Mouse (Mus musculus) CH12.LX (cell line): ENCODE measurements around the gene Olfr550. TPM values are rescaled to one million over a fixed set of nuclear protein-coding genes. Genes with fewer than 3 reads are reported as not detected.
"Not testable (repeated sequence)": the region's sequence is repeated elsewhere in the genome, so short reads cannot be mapped to it uniquely, and the experiment has no call there.

Experiments
- DNase-seq: peaks from one replicate; pipeline ENCODE4 v3.0.0-alpha.2; 2013; ENCODE audit errors: extremely low read depth
- H3K27ac ChIP-seq: 2 replicates; pipeline ENCODE4 v1.5.1; 2012; ENCODE audit warnings: low read depth, mild to moderate bottlenecking, control low read depth, moderate library complexity; ENCODE audit not compliant: insufficient read depth
- H3K27me3 ChIP-seq: replicated peaks from 2 replicates; pipeline ENCODE3; 2012; ENCODE audit warnings: inconsistent platforms
- H3K36me3 ChIP-seq, 2 experiments: replicated peaks in 1 of 2; 2 replicates each; pipeline versions ENCODE3 to v1.6.1; 2012; ENCODE audit warnings: inconsistent platforms in 1 of 2, low read length in 1 of 2, mild to moderate bottlenecking in 1 of 2, mixed read lengths in 1 of 2, moderate library complexity in 1 of 2; ENCODE audit not compliant: control insufficient read depth in 1 of 2, insufficient read depth in 1 of 2
- H3K4me1 ChIP-seq, 2 experiments: 2 replicates each; pipeline ENCODE4 v1.6.1; 2012; ENCODE audit warnings: inconsistent platforms in 1 of 2, moderate library complexity in 1 of 2; ENCODE audit not compliant: insufficient read depth in 2 of 2, control insufficient read depth in 1 of 2
- H3K4me2 ChIP-seq: 2 replicates; pipeline ENCODE4 v1.6.1; 2012; ENCODE audit warnings: low read depth, mild to moderate bottlenecking, control low read depth; ENCODE audit not compliant: poor library complexity, insufficient read depth, severe bottlenecking
- H3K4me3 ChIP-seq, 3 experiments: fragments of 150-350 bp in 1 of 3; sonication (generic) in 1 of 3; replicated peaks in 1 of 3; 2 replicates each; pipeline versions ENCODE3 to v1.5.1; 2011 to 2012; ENCODE audit warnings: low read depth in 2 of 3, low read length in 2 of 3, mild to moderate bottlenecking in 2 of 3, moderate library complexity in 2 of 3, control low read depth in 1 of 3, improper control_type of control experiment in 1 of 3, inconsistent platforms in 1 of 3, mixed read lengths in 1 of 3; ENCODE audit not compliant: poor library complexity in 1 of 3
- H3K79me2 ChIP-seq: replicated peaks from 2 replicates; pipeline ENCODE4 v1.6.1; 2012; ENCODE audit warnings: mild to moderate bottlenecking, moderate library complexity; ENCODE audit not compliant: control insufficient read depth, poor library complexity, insufficient read depth, severe bottlenecking; ENCODE audit errors: extremely low read depth
- H3K9ac ChIP-seq: 2 replicates; pipeline ENCODE4 v1.6.1; 2012; ENCODE audit warnings: low read depth, mild to moderate bottlenecking, control low read depth, moderate library complexity; ENCODE audit not compliant: insufficient read depth
- H3K9me3 ChIP-seq: replicated peaks from 2 replicates; pipeline ENCODE3; 2012; ENCODE audit warnings: low read length, inconsistent platforms, mixed read lengths
- GABPA ChIP-seq: IDR thresholded peaks from 2 replicates; pipeline ENCODE4 v1.6.1; 2012; ENCODE audit warnings: low read depth, low read length, improper control_type of control experiment, inconsistent platforms; ENCODE audit not compliant: insufficient replicate concordance
- KAT2A ChIP-seq: IDR thresholded peaks from 2 replicates; pipeline ENCODE4 v1.6.1; 2012; ENCODE audit warnings: low read length, improper control_type of control experiment, inconsistent platforms; ENCODE audit not compliant: insufficient replicate concordance
- MXI1 ChIP-seq: IDR thresholded peaks from 2 replicates; pipeline ENCODE4 v1.6.1; 2011; ENCODE audit warnings: mild to moderate bottlenecking, low read depth, low read length, improper control_type of control experiment
- MYC ChIP-seq: IDR thresholded peaks from 2 replicates; pipeline ENCODE4 v1.6.1; 2011; ENCODE audit warnings: low read depth, mild to moderate bottlenecking, improper control_type of control experiment, low read length
- NELFE ChIP-seq: IDR thresholded peaks from 2 replicates; pipeline ENCODE4 v1.6.1; 2011; ENCODE audit warnings: low read depth, low read length, improper control_type of control experiment
- NRF1 ChIP-seq: IDR thresholded peaks from 2 replicates; pipeline ENCODE4 v1.6.1; 2014; ENCODE audit warnings: low read depth, mild to moderate bottlenecking, inconsistent platforms, low read length, improper control_type of control experiment, moderate library complexity
- RCOR1 ChIP-seq: conservative IDR thresholded peaks from 2 replicates; pipeline ENCODE4 v1.6.1; 2012; ENCODE audit warnings: low read depth, mild to moderate bottlenecking, inconsistent platforms, low read length, improper control_type of control experiment
- ZKSCAN1 ChIP-seq: IDR thresholded peaks from 2 replicates; pipeline ENCODE4 v1.6.1; 2012; ENCODE audit warnings: low read depth, inconsistent platforms, low read length, improper control_type of control experiment, borderline replicate concordance
- dilution Hi-C: fragments of 300-500 bp; cut with MboI; formaldehyde crosslinking; loops from 2 replicates; pipeline ENCODE4 v1.14.3; 2020; ENCODE audit warnings: low sequenced_read_pairs; ENCODE audit not compliant: extremely low pct_unique_long_range_greater_than_20kb, extremely low pct_ligation_motif_present
- in situ Hi-C: fragments of 300-500 bp; cut with MboI; formaldehyde crosslinking; loops from 3 replicates; pipeline ENCODE4 v1.14.3; 2019; ENCODE audit warnings: low sequenced_read_pairs, low pct_ligation_motif_present, low pct_unique_long_range_greater_than_20kb, mixed read lengths
- polyA plus RNA-seq: library from polyadenylated mRNA; unstranded; fragments of >175 nt; gene quantifications from 2 replicates; pipeline ENCODE4 v1.2.1, GENCODE M21; 2012; ENCODE audit warnings: low read depth; ENCODE audit not compliant: insufficient read length
- total RNA-seq, 2 experiments: library from RNA; depleted of rRNA; stranded (reverse); fragments of 300-350 nt in 1 of 2; fragments of >200 nt in 1 of 2; gene quantifications; 2 replicates each; pipeline ENCODE4 v1.2.3; 2012 to 2014

Olfr550 gene
- total and polyA plus RNA-seq, 3 experiments, result not detected

DNA sequence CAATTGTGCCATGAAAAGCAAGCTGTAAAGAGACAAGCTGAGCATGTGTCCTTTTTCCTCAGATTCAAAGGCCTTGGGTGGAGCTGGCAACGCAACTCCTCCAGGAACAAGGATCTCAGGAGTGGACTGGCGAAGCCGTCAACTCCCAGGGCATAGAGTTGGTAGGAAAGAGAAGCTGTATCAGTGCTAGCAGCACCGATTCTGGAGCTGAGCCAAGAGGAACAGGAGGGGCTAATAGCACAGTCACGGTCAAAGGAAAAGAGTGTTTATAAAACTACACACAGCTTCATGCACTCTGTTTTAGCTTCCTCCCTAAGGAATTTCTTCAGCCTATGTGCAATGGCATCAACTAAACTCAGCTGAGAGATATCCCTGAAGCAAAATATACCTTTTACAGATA is 48.4 kb downstream of the Olfr550 start:
- H3K4me1 ChIP-seq, result no peaks in the 10 kb centered on the region
- no peak overlapping the region for H3K4me3 ChIP-seq
- H3K27me3 ChIP-seq, result no peaks in the 10 kb centered on the region
- dilution Hi-C loops, result no loop called here
- no peaks in the 10 kb centered on the region for H3K9me3 ChIP-seq
- no peak overlapping the region for H3K27ac ChIP-seq
- TF ChIP-seq MXI1 (no peak), NELFE (no peak), RCOR1 (no peak), GABPA (no peak), MYC (no peak), NRF1 (no peak), KAT2A (no peak), ZKSCAN1 (no peak)
- TF ChIP-seq, all 38 proteins: peak for 0
- no peak for DNase-seq
- Histone ChIP-seq H3K4me2 (no peak overlapping the region), H3K36me3 (no peaks in the 10 kb centered on the region), H3K9ac (no peak overlapping the region), H3K79me2 (no peaks in the 10 kb centered on the region)
- in situ Hi-C loops, result no loop called here

GRCm38 (mm10) chr7:102620368-102620767 is 49.1 kb downstream of the Olfr550 start:
- DNase-seq, H3K27me3 ChIP-seq, H3K27ac ChIP-seq, dilution Hi-C loops, H3K4me3 ChIP-seq, in situ Hi-C loops, H3K4me1 ChIP-seq, H3K4me2 ChIP-seq, H3K79me2 ChIP-seq, H3K36me3 ChIP-seq, H3K9me3 ChIP-seq, H3K9ac ChIP-seq: not testable (repeated sequence)

Other genes with a start within 250 kb of the Olfr550 start
Only the 20 nearest of the 23 such genes appear.
- 156 and 191 TPM in 2 replicates for gene Rrm1, start 129.7 kb upstream of the Olfr550 start, total RNA-seq (2012; rRNA removed)
- 227 and 253 TPM in 2 replicates for gene Rrm1, start 129.7 kb upstream of the Olfr550 start, total RNA-seq (2014; rRNA removed)
- gene Rrm1, start 129.7 kb upstream of the Olfr550 start, polyA plus RNA-seq, result 248 and 308 TPM in 2 replicates
- not detected in 2 replicates for gene Olfr543, start 89.8 kb upstream of the Olfr550 start, total RNA-seq (2012; rRNA removed)
- not detected in 2 replicates for gene Olfr543, start 89.8 kb upstream of the Olfr550 start, total RNA-seq (2014; rRNA removed)
- gene Olfr543, start 89.8 kb upstream of the Olfr550 start, polyA plus RNA-seq, result 0.89 and 1.1 TPM in 2 replicates
- gene Olfr544, start 83.1 kb upstream of the Olfr550 start, total RNA-seq (2012; rRNA removed), result not detected in 2 replicates
- gene Olfr544, start 83.1 kb upstream of the Olfr550 start, total RNA-seq (2014; rRNA removed), result not detected in 2 replicates
- 0.07 and 0.23 TPM in 2 replicates for gene Olfr544, start 83.1 kb upstream of the Olfr550 start, polyA plus RNA-seq
- gene Olfr545, start 71.9 kb upstream of the Olfr550 start, total RNA-seq (2012; rRNA removed), result not detected in 2 replicates
- not detected in 2 replicates for gene Olfr545, start 71.9 kb upstream of the Olfr550 start, total RNA-seq (2014; rRNA removed)
- gene Olfr545, start 71.9 kb upstream of the Olfr550 start, polyA plus RNA-seq, result not detected in 2 replicates
- gene Olfr547, start 36.7 kb upstream of the Olfr550 start, total RNA-seq (2012; rRNA removed), result not detected in 2 replicates
- not detected in 2 replicates for gene Olfr547, start 36.7 kb upstream of the Olfr550 start, total RNA-seq (2014; rRNA removed)
- not detected in 2 replicates for gene Olfr547, start 36.7 kb upstream of the Olfr550 start, polyA plus RNA-seq
- gene Olfr548-ps1, start 30.5 kb upstream of the Olfr550 start, total RNA-seq (2012; rRNA removed), result not detected in 2 replicates
- gene Olfr548-ps1, start 30.5 kb upstream of the Olfr550 start, total RNA-seq (2014; rRNA removed), result not detected in 2 replicates
- gene Olfr548-ps1, start 30.5 kb upstream of the Olfr550 start, polyA plus RNA-seq, result not detected in 2 replicates
- gene Olfr549, start 21.6 kb upstream of the Olfr550 start, total RNA-seq (2012; rRNA removed), result not detected in 2 replicates
- not detected in 2 replicates for gene Olfr549, start 21.6 kb upstream of the Olfr550 start, total RNA-seq (2014; rRNA removed)
- gene Olfr549, start 21.6 kb upstream of the Olfr550 start, polyA plus RNA-seq, result not detected in 2 replicates
- 10.4 and 10.5 TPM in 2 replicates for gene Trim21, start 6.0 kb upstream of the Olfr550 start, total RNA-seq (2012; rRNA removed)
- 15.4 and 16.1 TPM in 2 replicates for gene Trim21, start 6.0 kb upstream of the Olfr550 start, total RNA-seq (2014; rRNA removed)
- gene Trim21, start 6.0 kb upstream of the Olfr550 start, polyA plus RNA-seq, result 16.5 TPM in 2 replicates
- not detected in 2 replicates for gene Olfr551, start 20.4 kb downstream of the Olfr550 start, total RNA-seq (2012; rRNA removed)
- gene Olfr551, start 20.4 kb downstream of the Olfr550 start, total RNA-seq (2014; rRNA removed), result not detected in 2 replicates
- not detected in 2 replicates for gene Olfr551, start 20.4 kb downstream of the Olfr550 start, polyA plus RNA-seq
- not detected in 2 replicates for gene Olfr552, start 26.3 kb downstream of the Olfr550 start, total RNA-seq (2012; rRNA removed)
- not detected in 2 replicates for gene Olfr552, start 26.3 kb downstream of the Olfr550 start, total RNA-seq (2014; rRNA removed)
- 0.16 TPM in 1 of 2 replicates, not detected in the other for gene Olfr552, start 26.3 kb downstream of the Olfr550 start, polyA plus RNA-seq
- gene Olfr553, start 46.8 kb downstream of the Olfr550 start, total RNA-seq (2012; rRNA removed), result not detected in 2 replicates
- gene Olfr553, start 46.8 kb downstream of the Olfr550 start, total RNA-seq (2014; rRNA removed), result not detected in 2 replicates
- not detected in 2 replicates for gene Olfr553, start 46.8 kb downstream of the Olfr550 start, polyA plus RNA-seq
- gene Olfr554, start 67.0 kb downstream of the Olfr550 start, total RNA-seq (2012; rRNA removed), result not detected in 2 replicates
- gene Olfr554, start 67.0 kb downstream of the Olfr550 start, total RNA-seq (2014; rRNA removed), result not detected in 2 replicates
- gene Olfr554, start 67.0 kb downstream of the Olfr550 start, polyA plus RNA-seq, result not detected in 2 replicates
- not detected in 2 replicates for gene Olfr555, start 87.4 kb downstream of the Olfr550 start, total RNA-seq (2012; rRNA removed)
- not detected in 2 replicates for gene Olfr555, start 87.4 kb downstream of the Olfr550 start, total RNA-seq (2014; rRNA removed)
- not detected in 2 replicates for gene Olfr555, start 87.4 kb downstream of the Olfr550 start, polyA plus RNA-seq
- not detected in 2 replicates for gene Olfr556, start 93.5 kb downstream of the Olfr550 start, total RNA-seq (2012; rRNA removed)
- gene Olfr556, start 93.5 kb downstream of the Olfr550 start, total RNA-seq (2014; rRNA removed), result not detected in 2 replicates
- not detected in 2 replicates for gene Olfr556, start 93.5 kb downstream of the Olfr550 start, polyA plus RNA-seq
- gene Trim68, start 115.9 kb downstream of the Olfr550 start, total RNA-seq (2012; rRNA removed), result 6.5 and 8.1 TPM in 2 replicates
- 7.7 and 8.0 TPM in 2 replicates for gene Trim68, start 115.9 kb downstream of the Olfr550 start, total RNA-seq (2014; rRNA removed)
- 10.9 and 11.6 TPM in 2 replicates for gene Trim68, start 115.9 kb downstream of the Olfr550 start, polyA plus RNA-seq
- not detected in 2 replicates for gene Olfr557, start 124.5 kb downstream of the Olfr550 start, total RNA-seq (2012; rRNA removed)
- not detected in 2 replicates for gene Olfr557, start 124.5 kb downstream of the Olfr550 start, total RNA-seq (2014; rRNA removed)
- gene Olfr557, start 124.5 kb downstream of the Olfr550 start, polyA plus RNA-seq, result not detected in 2 replicates
- gene Olfr558, start 130.8 kb downstream of the Olfr550 start, total RNA-seq (2012; rRNA removed), result not detected in 2 replicates
- gene Olfr558, start 130.8 kb downstream of the Olfr550 start, total RNA-seq (2014; rRNA removed), result not detected in 2 replicates
- gene Olfr558, start 130.8 kb downstream of the Olfr550 start, polyA plus RNA-seq, result not detected in 2 replicates
- not detected in 2 replicates for gene Olfr33, start 147.6 kb downstream of the Olfr550 start, total RNA-seq (2012; rRNA removed)
- gene Olfr33, start 147.6 kb downstream of the Olfr550 start, total RNA-seq (2014; rRNA removed), result not detected in 2 replicates
- not detected in 2 replicates for gene Olfr33, start 147.6 kb downstream of the Olfr550 start, polyA plus RNA-seq
- not detected in 2 replicates for gene Olfr559, start 156.0 kb downstream of the Olfr550 start, total RNA-seq (2012; rRNA removed)
- not detected in 2 replicates for gene Olfr559, start 156.0 kb downstream of the Olfr550 start, total RNA-seq (2014; rRNA removed)
- not detected in 2 replicates for gene Olfr559, start 156.0 kb downstream of the Olfr550 start, polyA plus RNA-seq
- gene Olfr560, start 187.9 kb downstream of the Olfr550 start, total RNA-seq (2012; rRNA removed), result not detected in 2 replicates
- gene Olfr560, start 187.9 kb downstream of the Olfr550 start, total RNA-seq (2014; rRNA removed), result not detected in 2 replicates
- not detected in 2 replicates for gene Olfr560, start 187.9 kb downstream of the Olfr550 start, polyA plus RNA-seq